Mouse (Mus musculus) urinary bladder, adult 2 months (tissue): ENCODE results near the gene Nceh1. TPM values are rescaled to one million over a fixed set of nuclear protein-coding genes. Genes with fewer than 3 reads are reported as not detected.

Experiments used
- DNase-seq: peaks from one replicate; pipeline ENCODE4 v3.0.0; 2022; ENCODE audit warnings: low spot score
- polyA plus RNA-seq: library from polyadenylated mRNA; depleted of rRNA; stranded (reverse); fragments of >200 nt; gene quantifications from 2 replicates; pipeline ENCODE4 v1.2.3, GENCODE M21; 2012; rRNA removed

The Nceh1 gene
- polyA plus RNA-seq, 1 experiment = 5.8 TPM

DNA sequence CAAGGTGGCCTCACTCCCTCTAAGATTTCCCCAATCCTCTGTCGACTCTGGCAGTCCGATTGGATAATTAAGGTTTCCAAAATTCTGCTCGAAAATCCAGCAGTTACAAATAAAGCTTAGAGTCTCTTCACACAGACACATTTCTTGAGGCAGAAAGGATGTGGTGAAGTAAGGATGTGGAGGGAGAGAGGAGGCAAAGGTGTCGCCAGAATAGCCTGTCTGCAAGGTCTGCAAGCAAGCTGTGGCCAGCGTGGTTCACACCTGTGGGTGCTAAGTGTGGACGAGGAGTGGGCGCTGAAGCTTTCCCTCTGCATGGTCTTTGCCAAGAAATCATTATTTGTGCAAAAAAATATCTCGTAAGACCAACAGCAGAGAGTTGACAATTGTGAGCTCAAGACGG lies 139.8 kb downstream of the Nceh1 start:
- no peak for DNase-seq

DNA sequence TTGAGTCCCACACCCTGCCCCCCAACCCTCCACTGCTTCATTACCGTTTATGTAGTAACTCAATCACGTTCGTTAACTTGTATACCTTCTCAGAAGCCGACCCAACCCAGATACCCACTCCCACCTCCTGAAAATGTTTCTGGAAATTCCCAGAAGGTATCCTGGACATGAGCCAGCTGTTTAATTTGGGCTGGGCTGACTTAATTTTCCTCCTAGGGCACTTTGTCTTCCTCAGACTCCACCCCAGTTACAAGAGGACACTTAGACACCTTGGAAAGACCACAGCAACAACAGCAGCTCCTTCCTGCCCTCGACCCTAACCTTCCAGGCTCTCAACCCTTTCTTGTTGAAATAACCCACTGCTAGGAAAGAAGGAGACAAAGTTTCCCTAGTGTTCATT lies 140.8 kb downstream of the Nceh1 start:
- no peak for DNase-seq

DNA sequence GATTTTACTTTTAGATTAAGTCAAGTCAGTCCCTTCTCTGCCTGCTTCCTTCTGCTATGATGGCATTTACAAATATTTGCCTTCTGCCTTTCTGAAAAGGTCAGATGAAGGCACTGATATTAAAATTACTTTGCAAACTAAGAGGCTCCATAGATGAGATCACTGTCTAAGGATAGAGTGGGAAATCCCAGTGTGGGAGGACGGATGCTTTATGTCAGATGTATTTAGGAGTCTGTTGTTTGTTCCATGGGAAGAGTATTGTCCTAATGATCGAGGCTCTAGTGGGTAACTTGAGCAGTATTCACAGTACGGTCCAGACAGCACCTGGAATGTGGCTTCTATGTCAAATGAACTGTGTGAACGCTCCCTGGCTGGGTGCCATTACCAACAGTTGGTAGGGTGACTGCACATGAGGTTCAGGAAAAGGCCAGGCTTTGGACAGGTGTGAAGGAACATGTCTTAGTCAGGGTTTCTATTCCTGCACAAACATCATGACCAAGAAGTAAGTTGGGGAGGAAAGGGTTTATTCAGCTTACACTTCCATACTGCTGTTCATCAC lies 143.9 kb downstream of the Nceh1 start:
- DNase-seq = no peak

DNA sequence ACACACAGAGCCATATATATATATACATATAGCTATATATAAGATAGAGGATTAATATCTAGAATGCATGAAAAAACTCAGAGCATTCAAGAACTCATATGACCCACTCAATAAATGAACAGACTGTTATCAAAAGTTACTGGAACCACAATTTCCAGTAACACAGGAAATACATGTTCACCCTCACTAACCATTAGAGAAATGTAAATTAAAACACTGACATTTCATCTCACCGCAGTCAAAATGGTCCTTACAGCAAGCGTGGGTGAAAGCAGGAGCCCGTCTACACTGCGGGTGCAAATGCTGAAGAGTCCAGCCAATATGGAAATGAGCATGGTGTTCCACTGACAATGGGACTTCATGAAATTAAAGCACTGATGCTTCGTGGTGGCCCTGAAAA lies 147.9 kb downstream of the Nceh1 start:
- no peak for DNase-seq

Other genes with a start within 250 kb of the Nceh1 start
- 1.3 and 1.4 TPM in 2 replicates for gene Ect2, start 29.1 kb upstream of the Nceh1 start, polyA plus RNA-seq
- gene Tnfsf10, start 134.1 kb downstream of the Nceh1 start, polyA plus RNA-seq = 5.5 and 7.9 TPM in 2 replicates
- not detected in 2 replicates for gene Ghsr, start 188.4 kb downstream of the Nceh1 start, polyA plus RNA-seq